Mouse (Mus musculus): Measurements from ENCODE around the gene Umad1. TPM values are rescaled to one million over a fixed set of nuclear protein-coding genes. Genes with fewer than 3 reads are reported as not detected.

Gene Umad1
- total RNA-seq, 2 experiments from 2014 or later = 42.7 to 43.6 TPM

DNA sequence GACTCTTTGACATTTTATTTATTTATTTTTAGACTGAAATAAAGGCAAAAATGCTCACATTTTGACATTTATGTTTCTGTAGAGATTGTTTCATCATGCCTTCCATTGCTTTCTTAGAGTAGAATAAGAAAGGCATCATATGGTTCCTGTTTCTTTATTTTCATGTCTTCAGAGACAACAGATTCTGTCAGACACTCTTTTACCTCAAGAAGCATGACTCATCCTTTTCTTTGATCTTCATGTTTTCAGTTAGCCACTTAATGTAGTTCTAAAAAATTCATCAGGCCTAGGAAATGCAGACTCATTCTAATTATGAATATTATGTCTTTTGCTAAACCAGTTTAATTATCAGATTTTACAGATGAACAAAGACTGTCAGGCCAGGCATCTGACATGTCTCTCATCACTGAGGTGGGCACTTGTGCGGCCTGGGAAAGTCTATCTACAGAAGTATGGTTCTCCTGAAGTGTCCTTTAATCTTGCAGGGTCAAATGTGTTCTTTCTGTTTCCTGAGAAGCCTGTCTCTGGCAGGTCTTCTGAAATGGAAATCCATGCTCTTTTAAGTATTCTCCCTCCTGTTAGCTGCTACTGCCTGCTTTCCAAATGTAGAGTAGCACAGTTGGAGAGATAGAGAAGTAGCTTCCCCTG, 231.0 kb downstream of the Umad1 start:
- DNase-seq (ENCODE audit: low spot score in 2 of 2) = no peak
- intact Hi-C loops (cut with DNase I) = no loop called here

DNA sequence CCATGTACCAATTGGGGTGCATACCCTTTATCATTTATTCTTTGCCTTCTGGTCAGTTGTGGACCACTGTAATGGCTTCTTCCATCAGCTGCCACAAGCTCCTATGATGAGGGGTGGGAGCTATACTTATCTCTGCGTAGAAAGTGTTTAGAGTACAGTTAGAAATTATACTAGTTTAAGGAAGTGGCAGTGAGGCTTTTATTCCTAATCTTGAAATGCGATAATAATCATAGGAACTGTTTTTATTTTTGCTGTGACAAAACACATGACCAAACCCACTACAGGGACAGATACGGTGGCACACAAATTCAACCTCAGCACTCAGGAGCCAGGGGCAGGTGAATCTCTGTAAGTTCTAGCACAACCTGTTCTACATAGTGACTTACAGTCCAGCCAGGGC, 233.2 kb downstream of the Umad1 start:
- no peak for DNase-seq (ENCODE audit: low spot score in 2 of 2)
- intact Hi-C loops (cut with DNase I) = no loop called here

DNA sequence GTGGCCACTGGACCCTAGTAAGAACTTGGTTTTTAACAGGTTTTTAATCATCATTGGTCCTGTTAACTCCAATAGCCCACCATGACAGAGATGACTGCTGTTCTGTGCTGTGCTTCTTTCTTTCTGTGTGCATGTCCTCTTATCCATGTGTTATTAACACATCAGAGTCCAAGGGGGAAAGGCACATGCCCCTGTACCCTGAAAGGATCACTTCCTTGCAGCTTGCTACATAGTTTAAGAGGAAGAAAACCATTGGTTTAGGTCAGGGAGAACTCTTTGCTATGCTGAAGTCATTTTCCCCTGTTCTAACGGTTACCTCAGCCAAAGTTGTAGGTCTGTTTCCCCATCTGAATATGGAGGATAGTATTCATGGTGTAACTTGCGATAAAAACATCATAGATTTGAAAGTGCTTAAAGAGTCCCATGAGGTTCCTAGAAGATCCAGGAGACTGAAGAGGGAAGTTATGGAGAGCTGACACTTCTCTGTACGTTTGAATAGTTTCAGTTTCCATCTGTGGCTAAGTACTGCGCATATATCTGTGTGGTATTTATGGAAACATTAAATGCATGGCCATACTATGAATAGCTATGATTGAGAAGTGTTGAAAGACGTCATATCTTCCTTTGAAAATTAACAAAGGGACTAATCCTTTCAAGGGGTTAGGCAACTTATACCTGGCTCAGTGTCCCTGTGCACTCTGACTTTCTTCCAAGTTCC, 236.2 kb downstream of the Umad1 start:
- no peak for DNase-seq (ENCODE audit: low spot score in 2 of 2)
- intact Hi-C loops (cut with DNase I) = no loop called here

DNA sequence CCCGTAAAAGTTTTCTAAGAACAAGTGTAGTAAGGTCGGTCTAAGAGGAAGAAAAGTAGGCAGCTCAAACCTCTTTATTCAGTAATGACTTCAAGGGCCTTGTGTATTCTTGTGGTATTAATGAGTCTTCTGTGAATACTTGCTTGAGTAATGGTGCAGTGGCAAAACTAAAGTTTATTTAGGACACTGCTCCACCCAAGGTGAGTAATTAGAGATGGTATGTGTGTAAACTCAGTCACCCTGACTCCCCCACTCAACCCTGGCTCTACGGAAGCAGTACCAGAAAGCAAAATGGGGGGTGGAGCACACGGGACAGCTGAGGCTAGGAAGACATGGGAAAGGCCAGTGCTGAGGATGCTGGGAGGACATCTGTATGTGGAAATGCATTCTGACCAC, 236.7 kb downstream of the Umad1 start:
- no peak for DNase-seq (ENCODE audit: low spot score in 2 of 2)
- intact Hi-C loops (cut with DNase I) = no loop called here

DNA sequence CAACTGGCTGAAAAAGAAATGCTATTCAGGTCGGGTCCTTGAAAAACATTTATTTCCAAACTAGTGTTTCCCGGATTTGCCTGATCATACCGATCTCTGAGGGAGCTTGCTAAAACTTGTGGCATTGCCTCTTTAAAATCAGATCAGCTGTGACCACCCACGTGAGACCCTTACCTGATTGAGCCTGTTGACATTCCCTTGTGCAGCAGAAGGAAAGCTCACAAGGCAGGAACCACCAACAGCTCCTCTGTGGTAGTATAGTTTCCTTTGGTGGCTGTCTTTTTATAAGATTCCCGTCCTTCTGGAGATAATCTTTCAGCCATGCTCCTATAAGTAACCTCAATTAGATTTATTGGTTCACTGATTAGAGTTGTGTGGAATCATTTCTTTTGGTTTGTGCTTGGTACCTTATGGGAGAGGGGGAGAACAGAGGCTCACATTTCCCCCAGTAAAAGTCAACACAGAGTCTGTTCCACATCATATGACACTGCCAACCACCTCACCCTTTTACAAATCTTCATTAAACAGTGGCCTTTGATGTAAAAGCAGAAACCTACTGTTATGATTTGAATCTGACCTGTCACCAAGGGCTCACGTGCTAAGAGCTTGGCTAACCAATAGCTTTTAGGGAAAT, 238.3 kb downstream of the Umad1 start:
- intact Hi-C loops (cut with DNase I) = no loop called here
- DNase-seq (ENCODE audit: low spot score in 2 of 2) = no peak

DNA sequence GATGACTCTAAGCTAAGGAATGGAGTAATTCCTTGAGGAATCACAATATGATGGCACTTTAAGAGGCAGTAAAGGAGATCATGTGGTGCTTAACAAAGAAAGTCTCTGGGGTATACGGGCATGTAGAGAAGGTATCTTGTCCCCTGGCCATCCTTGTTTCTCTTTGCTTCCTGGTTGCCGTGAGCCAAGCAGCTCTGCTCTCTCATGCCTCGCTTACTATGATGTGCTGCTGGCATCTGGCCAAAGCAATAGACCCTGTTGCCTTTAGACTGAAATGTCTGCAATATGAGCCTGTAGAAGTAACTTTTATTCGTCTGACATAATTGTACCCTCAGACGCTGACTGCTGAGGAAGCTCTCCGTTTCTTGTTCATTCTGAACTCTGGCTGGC, 238.8 kb downstream of the Umad1 start:
- DNase-seq (ENCODE audit: low spot score in 2 of 2) = no peak
- intact Hi-C loops (cut with DNase I) = no loop called here

DNA sequence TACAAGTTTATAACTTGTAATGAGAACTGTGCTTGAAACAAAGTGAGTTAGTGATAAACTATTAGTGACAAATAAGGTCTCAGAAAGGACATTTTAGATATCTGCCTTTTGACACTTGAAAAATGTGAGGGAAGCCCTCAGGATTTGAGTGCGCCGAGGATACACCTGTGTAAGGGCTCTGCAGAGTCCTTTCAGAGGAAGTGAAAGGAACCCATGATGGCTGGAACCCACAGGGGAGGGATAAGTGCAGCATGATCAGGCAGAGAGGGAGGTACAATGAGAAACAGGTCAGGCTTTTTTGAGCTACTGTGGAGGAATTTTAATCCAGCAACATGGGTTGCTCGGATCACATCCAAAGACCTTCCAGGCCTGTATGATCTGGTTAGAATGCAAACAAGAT, 239.9 kb downstream of the Umad1 start:
- intact Hi-C loops (cut with DNase I) = no loop called here

DNA sequence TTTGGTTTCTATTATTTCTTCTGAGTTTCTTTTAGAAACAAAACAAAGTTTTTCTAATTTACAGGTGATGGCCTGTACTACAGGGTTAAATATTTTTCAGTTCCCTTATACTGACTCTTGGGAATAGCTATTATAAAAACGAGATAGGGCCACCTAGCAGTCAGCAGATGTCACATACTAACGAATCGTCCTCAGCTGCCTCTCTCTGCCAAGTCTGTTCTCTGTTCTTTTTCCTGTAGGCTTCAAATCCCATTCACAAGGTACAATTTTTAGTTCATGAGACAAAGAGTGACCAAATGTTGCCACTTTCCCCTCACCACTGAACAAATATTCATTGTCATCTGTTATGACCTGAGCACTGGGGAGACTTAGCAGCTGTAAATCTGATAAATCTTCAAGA, 244.9 kb downstream of the Umad1 start:
- intact Hi-C loops (cut with DNase I) = no loop called here
- no peak for DNase-seq (ENCODE audit: low spot score in 2 of 2)

More for the DNA sequence above, 239.9 kb downstream of the Umad1 start:
- no peak for DNase-seq (ENCODE audit: low spot score in 2 of 2)

DNA sequence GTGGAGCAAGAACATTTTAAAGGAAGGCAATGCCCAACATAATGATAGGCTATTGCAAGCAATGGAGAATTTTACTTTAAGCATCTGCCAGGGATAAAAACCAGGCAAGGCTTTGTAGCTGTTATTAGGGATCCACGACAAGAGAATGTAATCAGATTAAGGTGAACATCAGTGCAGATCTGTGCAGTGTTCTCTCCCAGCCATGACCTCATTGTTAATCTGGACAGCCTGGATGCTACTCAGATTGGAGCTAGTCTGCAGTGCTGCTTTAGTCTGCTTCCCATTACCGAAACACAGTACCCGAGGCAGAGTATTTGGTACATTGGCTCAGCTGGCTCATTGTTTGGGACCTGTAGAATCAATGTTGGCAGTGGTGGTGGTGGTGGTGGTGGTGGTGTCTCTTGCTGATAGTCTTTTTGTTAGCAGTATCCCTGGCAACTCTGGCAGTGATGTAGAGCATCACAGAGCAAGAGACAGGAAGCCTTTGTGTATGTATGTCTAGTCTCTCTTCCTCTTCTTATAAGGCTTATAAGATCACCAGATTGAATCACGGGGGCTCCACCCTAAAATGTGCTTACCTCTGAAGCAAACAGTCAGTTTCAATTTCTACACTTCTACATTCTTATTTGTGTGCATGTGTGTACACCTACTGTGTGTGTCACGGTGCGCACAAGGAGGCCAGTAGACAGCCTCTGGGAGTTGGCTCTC, 245.6 kb downstream of the Umad1 start:
- no peak for DNase-seq (ENCODE audit: low spot score in 2 of 2)
- intact Hi-C loops (cut with DNase I) = no loop called here

DNA sequence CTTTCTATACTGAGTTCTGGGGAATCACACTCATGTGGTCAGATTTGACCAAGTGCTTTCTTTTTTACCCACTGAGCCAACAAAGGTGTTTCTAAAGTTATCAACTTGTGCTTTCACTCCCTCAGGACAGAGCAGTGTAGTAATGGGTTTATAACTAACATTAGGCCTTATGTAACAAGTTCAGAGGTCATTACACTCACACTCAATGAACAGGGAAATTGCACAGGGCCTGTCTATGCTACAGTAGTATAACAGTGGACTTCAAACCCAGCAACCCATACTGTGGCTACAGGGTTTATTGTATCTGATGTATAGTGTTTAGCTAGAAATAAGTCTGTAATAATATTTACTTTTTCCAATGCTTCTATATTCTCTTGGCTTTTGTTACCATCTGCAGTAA, 247.5 kb downstream of the Umad1 start:
- intact Hi-C loops (cut with DNase I) = no loop called here

More for the DNA sequence above, 247.5 kb downstream of the Umad1 start:
- DNase-seq (ENCODE audit: low spot score in 2 of 2) = no peak

Other genes with a start within 250 kb of the Umad1 start
- gene Col28a1, start 66.7 kb upstream of the Umad1 start, total RNA-seq (2021) = under 1 TPM; 0.66 to 0.72 TPM
- gene Mios, start 50.1 kb upstream of the Umad1 start, total RNA-seq (2021) = 10 to 100 TPM; 23.4 to 23.8 TPM
- 10 to 100 TPM; 15.5 to 18.5 TPM for gene Rpa3, start 115 bp upstream of the Umad1 start, total RNA-seq (2021)
- 10 to 100 TPM in 1 of 2 experiments, 1 to 10 TPM in 1; 4.9 to 10.7 TPM for gene Gm45062, start 162 bp downstream of the Umad1 start, total RNA-seq (2021)

All from left cerebral cortex, postnatal 36 days (tissue).